Mouse (Mus musculus): ENCODE measurements at regions not wholly inside any gene's neighbourhood (a gene's known extent, or its start where the extent isn't known, plus 50 kb on each side); places are given as distances from the start of the nearest gene placed in this dataset.

- DNase-seq (ENCODE audit: low spot score), result no peak
Measured at GRCm38 (mm10) chr14:31945125-31945524, 83.7 kb upstream of the Galnt15 start.

- no peak for DNase-seq (ENCODE audit: low spot score)
Measured at GRCm38 (mm10) chr14:31946032-31946431, 82.8 kb upstream of the Galnt15 start.

GRCm38 (mm10) chr14:31947246-31947645 is 81.5 kb upstream of the Galnt15 start:
- no peak for DNase-seq (ENCODE audit: low spot score)

- DNase-seq (ENCODE audit: low spot score), result no peak
Measured at GRCm38 (mm10) chr14:31951894-31952293, 76.9 kb upstream of the Galnt15 start.

- DNase-seq (ENCODE audit: low spot score), result no peak
Measured at GRCm38 (mm10) chr14:31953783-31954182, 75.0 kb upstream of the Galnt15 start.

GRCm38 (mm10) chr14:31954945-31955344 is 73.8 kb upstream of the Galnt15 start:
- DNase-seq (ENCODE audit: low spot score), result peak; percentile 86

GRCm38 (mm10) chr14:31957211-31957638 is 71.6 kb upstream of the Galnt15 start:
- no peak for DNase-seq (ENCODE audit: low spot score)

- DNase-seq (ENCODE audit: low spot score), result no peak
Measured at GRCm38 (mm10) chr14:31960201-31960854, 68.5 kb upstream of the Galnt15 start.

GRCm38 (mm10) chr14:31961442-31961841 is 67.3 kb upstream of the Galnt15 start:
- no peak for DNase-seq (ENCODE audit: low spot score)

GRCm38 (mm10) chr14:31963131-31963911 is 65.5 kb upstream of the Galnt15 start:
- DNase-seq (ENCODE audit: low spot score), result no peak

GRCm38 (mm10) chr14:31964076-31964475 is 64.7 kb upstream of the Galnt15 start:
- DNase-seq (ENCODE audit: low spot score), result no peak

- DNase-seq (ENCODE audit: low spot score), result no peak
Measured at GRCm38 (mm10) chr14:31964831-31965230, 64.0 kb upstream of the Galnt15 start.

GRCm38 (mm10) chr14:31969531-31969930 is 59.3 kb upstream of the Galnt15 start:
- DNase-seq (ENCODE audit: low spot score), result no peak

GRCm38 (mm10) chr14:31970245-31970830 is 58.5 kb upstream of the Galnt15 start:
- DNase-seq (ENCODE audit: low spot score), result no peak

GRCm38 (mm10) chr14:31970851-31971250 is 57.9 kb upstream of the Galnt15 start:
- DNase-seq (ENCODE audit: low spot score), result no peak

- no peak for DNase-seq (ENCODE audit: low spot score)
Measured at GRCm38 (mm10) chr14:31973702-31974101, 55.1 kb upstream of the Galnt15 start.

GRCm38 (mm10) chr14:31978196-31978595 is 50.6 kb upstream of the Galnt15 start:
- no peak for DNase-seq (ENCODE audit: low spot score)

- DNase-seq (ENCODE audit: low spot score), result no peak
Measured at GRCm38 (mm10) chr14:31978690-31979089, 50.1 kb upstream of the Galnt15 start.
